In genomic region chr9:61235653-61236610, GRCm38 (mm10) we compare ENCODE assay signal across 13 mouse cellular contexts.
DNase-seq lines count a peak whose midpoint lies in the region; ATAC-seq and TF ChIP-seq lines count a peak whose summit lies in the region.
"Had no signal": no experiment of that assay in that cellular context is flagged by ENCODE, and none has a peak within 500 bp of the region (broad histone marks: within the 10 kb centered on the region; RNA-seq: fewer than 3 reads in every experiment).

No protein-coding gene starts in this region.

- no peaks in the 10 kb centered on the region for H3K9me3 ChIP-seq in lung, postnatal 0 days (ENCODE audit: low read length)
- H3K9me3 ChIP-seq in forebrain, embryonic 11.5 days (ENCODE audit: control insufficient read depth, low read length), result no peaks in the 10 kb centered on the region
- no peaks in the 10 kb centered on the region for H3K9me3 ChIP-seq in limb, embryonic 13.5 days
- H3K9me3 ChIP-seq in liver, embryonic 11.5 days (ENCODE audit: control insufficient read depth, low read length), result no peaks in the 10 kb centered on the region
- H3K9me3 ChIP-seq in heart, embryonic 11.5 days (replicated peaks; ENCODE audit: control insufficient read depth, low read length), result no peaks in the 10 kb centered on the region
- H3K9me3 ChIP-seq: embryonic facial prominence, embryonic 15.5 days; G1E; stomach, embryonic 15.5 days had no signal

- H3K9ac ChIP-seq in lung, postnatal 0 days (replicated peaks; ENCODE audit: low read depth), result no peak overlapping the region
- no peak overlapping the region for H3K9ac ChIP-seq in forebrain, embryonic 11.5 days (ENCODE audit: low read length)
- H3K9ac ChIP-seq in limb, embryonic 13.5 days, result no peak overlapping the region
- H3K9ac ChIP-seq in liver, embryonic 11.5 days (ENCODE audit: low read depth, low read length), result no peak overlapping the region
- no peak overlapping the region for H3K9ac ChIP-seq in heart, embryonic 11.5 days (ENCODE audit: low read depth, low read length)
- H3K9ac ChIP-seq: embryonic facial prominence, embryonic 15.5 days; stomach, embryonic 15.5 days had no signal

- no peak for TF ChIP-seq CTCF in lung, postnatal 0 days (IDR thresholded peaks at IDR 0.05)

- TF ChIP-seq EP300 in lung, postnatal 0 days (IDR thresholded peaks at IDR 0.05), result no peak

- 0 out of 2 replicates have a peak, but pooled peaks cover 7% of the 10 kb centered on the region for H3K27me3 ChIP-seq in lung, postnatal 0 days (replicated peaks; ENCODE audit: insufficient read depth, low read length)
- H3K27me3 ChIP-seq in forebrain, embryonic 11.5 days (ENCODE audit: control insufficient read depth, insufficient read depth, low read length), result peaks cover 3% of the 10 kb centered on the region; the same call in 1 of the 2 replicates
- H3K27me3 ChIP-seq in limb, embryonic 13.5 days, result peaks cover 46% of the 10 kb centered on the region
- H3K27me3 ChIP-seq in liver, embryonic 11.5 days (replicated peaks; ENCODE audit: control insufficient read depth, insufficient read depth, low read length), result peaks cover 12% of the 10 kb centered on the region
- H3K27me3 ChIP-seq in heart, embryonic 11.5 days (ENCODE audit: control insufficient read depth, insufficient read depth, low read length), result peaks cover 56% of the 10 kb centered on the region

- no peaks in the 10 kb centered on the region; the same call in 1 of the 2 replicates for H3K4me1 ChIP-seq in lung, postnatal 0 days (ENCODE audit: insufficient read depth, low read depth, low read length)
- peaks cover 24% of the 10 kb centered on the region for H3K4me1 ChIP-seq in forebrain, embryonic 11.5 days (replicated peaks; ENCODE audit: control insufficient read depth, insufficient read depth, low read length)
- peaks cover 23% of the 10 kb centered on the region for H3K4me1 ChIP-seq in limb, embryonic 13.5 days
- H3K4me1 ChIP-seq in liver, embryonic 11.5 days (replicated peaks; ENCODE audit: control insufficient read depth, insufficient read depth, low read length), result no peaks in the 10 kb centered on the region
- no peaks in the 10 kb centered on the region; the same call in 1 of the 2 replicates for H3K4me1 ChIP-seq in heart, embryonic 11.5 days (ENCODE audit: control insufficient read depth, insufficient read depth, low read length)

- no peak overlapping the region for H3K4me2 ChIP-seq in lung, postnatal 0 days (replicated peaks; ENCODE audit: low read depth, low read length)
- H3K4me2 ChIP-seq in forebrain, embryonic 11.5 days (ENCODE audit: low read depth, low read length, severe bottlenecking), result 0 out of 2 replicates have a peak overlapping the region, but pooled peaks have one; percentile 3
- H3K4me2 ChIP-seq in limb, embryonic 13.5 days (replicated peaks), result peak overlapping the region; percentile 38
- no peak overlapping the region for H3K4me2 ChIP-seq in liver, embryonic 11.5 days
- H3K4me2 ChIP-seq in heart, embryonic 11.5 days, result no peak overlapping the region
- H3K4me2 ChIP-seq: embryonic facial prominence, embryonic 15.5 days; stomach, embryonic 15.5 days had no signal

- WGBS in lung, postnatal 0 days, result 35% methylated on average over 17 of the region's 17 CpGs
- WGBS in forebrain, embryonic 11.5 days, result 21% methylated on average over 17 of the region's 17 CpGs
- WGBS in limb, embryonic 13.5 days, result 25% methylated on average over 17 of the region's 17 CpGs
- WGBS in liver, embryonic 11.5 days, result 73% methylated on average over 17 of the region's 17 CpGs
- 66% methylated on average over 17 of the region's 17 CpGs for WGBS in heart, embryonic 11.5 days (ENCODE audit: insufficient replicate concordance)

- peak; percentile 15 for DNase-seq in lung, postnatal 0 days (ENCODE audit: low spot score)
- DNase-seq in lung, postnatal 25 days (ENCODE audit: low spot score), result no peak
- peak; percentile 80 for DNase-seq in forebrain, embryonic 11.5 days (ENCODE audit: low spot score)
- DNase-seq in thymus, postnatal 0 days (ENCODE audit: low spot score), result peak; percentile 65
- DNase-seq in liver, embryonic 11.5 days (ENCODE audit: low spot score), result no peak
- DNase-seq in kidney, postnatal 14 days, result no peak
- DNase-seq: layer of hippocampus, adult 9-11 months had no signal

- no peak overlapping the region for H3K4me3 ChIP-seq in lung, postnatal 0 days (ENCODE audit: low read depth, low read length)
- no peak overlapping the region for H3K4me3 ChIP-seq in forebrain, embryonic 11.5 days (ENCODE audit: low read depth, low read length)
- H3K4me3 ChIP-seq in limb, embryonic 13.5 days, result no peak overlapping the region
- H3K4me3 ChIP-seq in liver, embryonic 11.5 days (ENCODE audit: low read depth, low read length), result no peak overlapping the region
- H3K4me3 ChIP-seq in heart, embryonic 11.5 days (ENCODE audit: low read depth, low read length), result no peak overlapping the region
- H3K4me3 ChIP-seq: embryonic facial prominence, embryonic 15.5 days; myocyte; stomach, embryonic 15.5 days had no signal

- H3K27ac ChIP-seq in lung, postnatal 0 days (ENCODE audit: low read length), result no peak overlapping the region
- peak overlapping the region; percentile 41; the same call in 1 of the 2 replicates for H3K27ac ChIP-seq in forebrain, embryonic 11.5 days (ENCODE audit: low read depth, low read length)
- H3K27ac ChIP-seq in limb, embryonic 13.5 days, result peak overlapping the region; percentile 33
- no peak overlapping the region for H3K27ac ChIP-seq in liver, embryonic 11.5 days (ENCODE audit: low read depth, low read length)
- H3K27ac ChIP-seq in heart, embryonic 11.5 days (ENCODE audit: low read depth, low read length), result no peak overlapping the region
- H3K27ac ChIP-seq: embryonic facial prominence, embryonic 15.5 days; stomach, embryonic 15.5 days had no signal

- no peak for ATAC-seq in lung, postnatal 0 days
- ATAC-seq in forebrain, embryonic 11.5 days (replicated peaks; ENCODE audit: low FRiP score), result peak; percentile 86
- ATAC-seq in limb, embryonic 13.5 days (ENCODE audit: low FRiP score, low read depth), result peak; percentile 40; the same call in 1 of the 2 replicates
- ATAC-seq in liver, embryonic 11.5 days (replicated peaks; ENCODE audit: low FRiP score), result no peak
- no peak for ATAC-seq in heart, embryonic 11.5 days (replicated peaks; ENCODE audit: insufficient number of reproducible peaks, low FRiP score, low TSS enrichment)

- H3K36me3 ChIP-seq in lung, postnatal 0 days (ENCODE audit: insufficient read depth, low read length), result no peaks in the 10 kb centered on the region
- H3K36me3 ChIP-seq in forebrain, embryonic 11.5 days (ENCODE audit: control insufficient read depth, insufficient read depth, low read length), result no peaks in the 10 kb centered on the region
- no peaks in the 10 kb centered on the region for H3K36me3 ChIP-seq in limb, embryonic 13.5 days
- H3K36me3 ChIP-seq in liver, embryonic 11.5 days (ENCODE audit: control insufficient read depth, insufficient read depth, low read length), result no peaks in the 10 kb centered on the region
- no peaks in the 10 kb centered on the region for H3K36me3 ChIP-seq in heart, embryonic 11.5 days (ENCODE audit: control insufficient read depth, insufficient read depth, low read length)
- H3K36me3 ChIP-seq: embryonic facial prominence, embryonic 15.5 days; G1E; stomach, embryonic 15.5 days had no signal

Comparison
In these comparisons a context has a peak if more than half of its experiments do, and no peak if none do; other contexts are left out.
1. DNase-seq: peak in lung, postnatal 0 days (single experiment), forebrain, embryonic 11.5 days (single experiment) and thymus, postnatal 0 days (single experiment); none in lung, postnatal 25 days (single experiment), liver, embryonic 11.5 days (single experiment) and kidney, postnatal 14 days (single experiment).
2. ATAC-seq: peak in forebrain, embryonic 11.5 days (single experiment) and limb, embryonic 13.5 days (single experiment); none in lung, postnatal 0 days (single experiment), liver, embryonic 11.5 days (single experiment) and heart, embryonic 11.5 days (single experiment).
3. H3K27ac ChIP-seq: peak in forebrain, embryonic 11.5 days (single experiment) and limb, embryonic 13.5 days (single experiment); none in lung, postnatal 0 days (single experiment), liver, embryonic 11.5 days (single experiment) and heart, embryonic 11.5 days (single experiment).
4. H3K4me2 ChIP-seq: peak in forebrain, embryonic 11.5 days (single experiment) and limb, embryonic 13.5 days (single experiment); none in lung, postnatal 0 days (single experiment), liver, embryonic 11.5 days (single experiment) and heart, embryonic 11.5 days (single experiment).